Mouse (Mus musculus) midbrain, embryonic 12.5 days (tissue): ENCODE measurements around the gene Pard6a. TPM values are rescaled to one million over a fixed set of nuclear protein-coding genes. Genes with fewer than 3 reads are reported as not detected.
A peak's percentile ranks its signal among the peaks of the same experiment; 100 is the strongest.

Source experiments
- ATAC-seq: fragments of 200-750 bp; cut with Nextera tagmentation; 2 replicates; pipeline ENCODE4 v1.8.0; 2017; ENCODE audit warnings: low read depth, moderate TSS enrichment, moderate library complexity; ENCODE audit not compliant: low FRiP score
- H3K27ac ChIP-seq: fragments of 300-500 bp; sonication (generic); replicated peaks from 2 replicates; pipeline ENCODE4 v1.5.1; 2016; ENCODE audit warnings: mild to moderate bottlenecking
- H3K27me3 ChIP-seq: fragments of 300-500 bp; sonication (generic); 2 replicates; pipeline ENCODE4 v1.6.1; 2016; ENCODE audit warnings: mild to moderate bottlenecking
- H3K36me3 ChIP-seq: fragments of 300-500 bp; sonication (generic); 2 replicates; pipeline ENCODE4 v1.6.1; 2016
- H3K4me1 ChIP-seq: fragments of 300-500 bp; sonication (generic); 2 replicates; pipeline ENCODE4 v1.6.1; 2016
- H3K4me2 ChIP-seq: fragments of 300-500 bp; sonication (generic); replicated peaks from 2 replicates; pipeline ENCODE4 v1.6.1; 2016; ENCODE audit warnings: mild to moderate bottlenecking, moderate library complexity
- H3K4me3 ChIP-seq: fragments of 300-500 bp; sonication (generic); 2 replicates; pipeline ENCODE4 v1.5.1; 2016; ENCODE audit warnings: mild to moderate bottlenecking
- H3K9ac ChIP-seq: fragments of 300-500 bp; sonication (generic); replicated peaks from 2 replicates; pipeline ENCODE4 v1.6.1; 2016; ENCODE audit warnings: mild to moderate bottlenecking, moderate library complexity
- H3K9me3 ChIP-seq: fragments of 300-500 bp; sonication (generic); 2 replicates; pipeline ENCODE4 v1.6.1; 2016; ENCODE audit warnings: mild to moderate bottlenecking
- WGBS: fragments of 180-500 bp; shearing (Covaris S2); methylation state at CpG from one replicate; pipeline ENCODE4 v1.1.7; 2016; 5-methylcytosine and 5-hydroxymethylcytosine counted together
- polyA plus RNA-seq: library from polyadenylated mRNA; unstranded; fragments of >200 nt; fragmentation: Nextera tagmentation; extraction: Ambion mirVana; gene quantifications from 2 replicates; pipeline ENCODE4 v1.2.1, GENCODE M21; 2016

Pard6a gene
- polyA plus RNA-seq, 1 experiment from 2014 or later = 31.7 TPM

DNA sequence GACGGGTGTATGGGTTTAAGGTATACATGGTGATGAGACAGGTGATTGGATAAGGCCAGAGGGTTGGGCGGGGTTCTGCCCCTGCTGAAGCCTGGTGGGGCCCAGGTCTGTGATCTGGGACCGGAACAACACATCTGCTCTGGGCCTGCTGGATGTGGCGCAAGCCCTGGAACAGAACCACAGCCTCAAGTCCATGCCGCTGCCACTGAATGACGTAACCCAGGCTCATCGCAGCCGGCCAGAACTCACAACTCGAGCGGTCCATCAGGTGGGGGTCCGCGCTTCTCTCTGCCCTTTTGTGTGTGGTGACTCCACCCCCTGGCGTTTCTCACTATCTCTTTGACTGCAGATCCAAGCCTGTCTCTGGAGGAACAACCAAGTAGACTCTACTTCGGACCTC, 10.0 kb upstream of the Pard6a start:
- H3K9ac ChIP-seq = no peak overlapping the region
- no peak for ATAC-seq

DNA sequence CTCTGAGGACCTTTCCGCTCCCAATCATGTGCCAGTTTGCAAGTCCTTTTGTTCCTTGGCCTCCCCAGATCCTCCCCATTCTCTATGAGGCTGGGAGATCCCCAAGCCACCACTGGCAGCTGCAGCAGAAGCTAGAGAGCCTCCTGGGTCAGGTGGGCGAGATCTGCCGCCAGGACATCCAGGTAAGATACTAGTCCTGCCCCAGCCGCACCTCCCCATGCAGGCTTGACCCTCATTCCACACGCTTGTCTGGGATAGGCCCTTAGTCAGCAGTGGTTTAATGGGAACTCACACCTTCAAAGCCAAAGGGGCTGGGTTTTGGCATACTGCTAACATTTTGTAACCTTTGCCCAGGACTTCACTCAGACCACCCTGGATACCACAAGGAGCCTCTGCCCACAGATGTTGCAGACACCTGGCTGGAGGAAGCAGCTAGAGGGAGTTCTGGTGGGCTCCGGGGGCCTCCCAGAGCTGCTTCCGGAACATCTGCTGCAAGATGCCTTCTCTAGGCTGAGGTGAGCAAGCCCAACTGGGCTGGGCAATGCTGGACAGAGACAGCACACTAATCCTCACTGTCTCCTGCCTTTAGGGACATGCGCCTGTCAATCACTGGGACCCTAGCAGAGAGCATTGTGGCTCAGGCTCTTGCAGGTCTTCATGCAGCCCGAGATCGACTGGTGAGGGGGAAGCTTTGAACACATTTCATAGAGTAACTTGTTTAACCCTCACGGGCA, 8.3 kb upstream of the Pard6a start:
- Histone ChIP-seq H3K9ac (no peak overlapping the region), H3K9me3 (peaks cover 5% of the 10 kb centered on the region; the same call in 1 of the 2 replicates), H3K4me3 (no peak overlapping the region), H3K4me1 (peaks cover 15% of the 10 kb centered on the region), H3K4me2 (no peak overlapping the region), H3K36me3 (peaks cover 19% of the 10 kb centered on the region), H3K27ac (no peak overlapping the region), H3K27me3 (peaks cover 6% of the 10 kb centered on the region; the same call in 1 of the 2 replicates)
- WGBS = 91% methylated on average over 11 of the region's 11 CpGs
- ATAC-seq = no peak

More for the DNA sequence above, 10.0 kb upstream of the Pard6a start:
- 90% methylated on average over 14 of the region's 14 CpGs for WGBS
- H3K36me3 ChIP-seq = peaks cover 4% of the 10 kb centered on the region; the same call in 1 of the 2 replicates
- H3K27me3 ChIP-seq = peaks cover 6% of the 10 kb centered on the region; the same call in 1 of the 2 replicates
- no peak overlapping the region for H3K27ac ChIP-seq
- H3K4me1 ChIP-seq = peaks cover 17% of the 10 kb centered on the region
- no peak overlapping the region for H3K4me2 ChIP-seq
- peaks cover 5% of the 10 kb centered on the region; the same call in 1 of the 2 replicates for H3K9me3 ChIP-seq
- H3K4me3 ChIP-seq = no peak overlapping the region

DNA sequence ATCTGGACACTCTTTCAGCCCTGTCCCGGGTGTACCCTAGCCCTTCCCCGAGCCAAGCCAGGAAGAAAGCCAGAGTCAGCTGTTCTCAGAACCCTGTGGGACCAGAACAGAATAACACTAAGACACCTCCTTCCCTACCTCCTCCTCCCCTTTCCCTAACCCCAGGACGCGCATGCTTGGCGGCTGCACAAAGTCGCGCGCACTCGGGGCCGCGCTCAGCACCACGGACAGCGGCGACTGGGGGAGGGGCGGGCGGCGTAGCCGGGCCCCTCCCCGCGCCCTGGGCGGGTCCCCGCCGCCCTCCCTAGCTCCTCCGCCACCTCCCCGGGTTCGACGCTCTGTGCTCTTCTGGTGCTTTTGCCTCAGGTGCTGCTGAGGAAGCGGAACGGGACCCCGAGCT, 7.3 kb upstream of the Pard6a start:
- H3K9me3 ChIP-seq = peaks cover 5% of the 10 kb centered on the region; the same call in 1 of the 2 replicates
- peak overlapping the region; percentile 66 for H3K9ac ChIP-seq
- H3K4me1 ChIP-seq = peaks cover 15% of the 10 kb centered on the region
- ATAC-seq = peak; percentile 71
- peaks cover 29% of the 10 kb centered on the region for H3K36me3 ChIP-seq
- peak overlapping the region; percentile 82 for H3K4me2 ChIP-seq
- WGBS = 4% methylated on average over 15 of the region's 30 CpGs
- H3K27me3 ChIP-seq = peaks cover 6% of the 10 kb centered on the region; the same call in 1 of the 2 replicates
- H3K4me3 ChIP-seq = peak overlapping the region; percentile 57
- peak overlapping the region; percentile 75 for H3K27ac ChIP-seq

DNA sequence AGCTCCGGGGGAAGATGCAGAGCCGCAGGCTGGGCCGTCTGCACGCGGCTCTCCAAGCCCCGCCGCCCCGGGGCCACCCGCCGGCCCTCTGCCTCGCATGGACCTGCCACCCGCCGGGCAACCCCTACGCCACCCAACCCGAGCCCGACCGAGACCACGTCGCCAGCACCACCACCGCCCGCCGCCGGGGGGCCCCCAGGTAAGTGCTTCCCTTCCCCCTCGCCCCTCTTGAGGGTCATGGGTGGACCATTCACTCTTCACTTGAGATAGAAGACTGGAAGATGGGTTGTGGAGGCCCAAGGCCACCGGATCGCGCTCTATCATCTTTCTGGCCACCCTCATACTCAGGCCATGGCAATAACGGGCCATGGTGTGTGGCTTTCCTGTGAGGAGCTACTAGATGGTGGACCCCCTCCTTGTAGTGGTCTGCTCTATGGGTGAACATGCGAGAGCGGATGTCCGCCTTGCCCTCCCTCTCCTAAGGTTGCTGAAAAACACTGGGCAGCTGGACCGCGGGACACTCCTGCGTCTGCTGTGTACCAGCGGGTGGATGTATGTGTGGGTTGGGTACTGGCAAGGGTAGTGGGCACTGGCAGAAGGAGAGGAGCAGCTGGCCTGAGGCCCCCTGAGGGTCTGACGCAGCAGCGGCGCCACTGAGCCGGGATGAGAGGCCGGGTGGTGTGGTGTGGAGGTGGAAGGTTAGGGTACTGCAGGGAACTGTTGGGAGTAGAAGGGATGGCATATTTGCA, 6.7 kb upstream of the Pard6a start:
- Histone ChIP-seq H3K4me1 (peaks cover 15% of the 10 kb centered on the region), H3K4me2 (peak overlapping the region; percentile 82), H3K27me3 (peaks cover 6% of the 10 kb centered on the region; the same call in 1 of the 2 replicates), H3K4me3 (peak overlapping the region; percentile 57), H3K36me3 (peaks cover 31% of the 10 kb centered on the region), H3K9ac (peak overlapping the region; percentile 66), H3K9me3 (peaks cover 5% of the 10 kb centered on the region; the same call in 1 of the 2 replicates), H3K27ac (peak overlapping the region; percentile 75)
- 5% methylated on average over 35 of the region's 40 CpGs for WGBS
- ATAC-seq = peak; percentile 67

DNA sequence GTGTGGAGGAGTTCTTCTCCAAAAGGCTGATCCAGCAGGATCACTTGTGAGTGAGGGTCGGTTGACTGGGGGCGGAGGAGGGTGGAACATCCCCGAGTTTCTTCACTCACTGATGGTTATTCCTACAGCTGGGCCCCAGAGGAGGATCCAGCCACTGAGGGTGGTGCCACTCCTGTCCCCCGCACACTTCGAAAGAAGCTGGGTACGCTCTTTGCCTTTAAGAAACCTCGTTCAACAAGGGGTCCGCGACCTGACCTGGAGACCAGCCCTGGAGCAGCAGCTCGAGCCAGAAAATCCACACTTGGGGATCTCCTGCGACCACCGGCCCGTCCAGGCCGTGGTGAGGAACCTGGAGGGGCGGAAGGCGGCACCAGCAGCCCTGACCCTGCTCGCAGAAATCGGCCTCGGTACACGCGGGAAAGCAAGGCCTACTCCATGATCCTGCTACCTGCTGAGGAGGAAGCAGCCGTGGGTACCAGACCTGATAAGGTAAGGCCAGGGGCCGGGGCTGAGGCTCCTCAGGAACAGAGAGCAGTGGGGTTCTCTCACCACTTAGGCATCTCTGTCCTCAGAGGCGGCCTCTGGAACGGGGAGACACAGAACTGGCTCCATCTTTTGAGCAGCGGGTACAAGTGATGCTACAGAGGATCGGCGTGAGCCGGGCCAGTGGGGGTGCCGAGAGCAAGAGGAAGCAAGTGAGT, 5.7 kb upstream of the Pard6a start:
- Histone ChIP-seq H3K27me3 (peaks cover 6% of the 10 kb centered on the region; the same call in 1 of the 2 replicates), H3K36me3 (peaks cover 31% of the 10 kb centered on the region), H3K27ac (peak overlapping the region; percentile 75; the same call in 1 of the 2 replicates), H3K4me1 (peaks cover 24% of the 10 kb centered on the region), H3K9ac (peak overlapping the region; percentile 66; the same call in 1 of the 2 replicates), H3K4me3 (peak overlapping the region; percentile 57), H3K4me2 (peak overlapping the region; percentile 82), H3K9me3 (peaks cover 5% of the 10 kb centered on the region; the same call in 1 of the 2 replicates)
- ATAC-seq = no peak
- 83% methylated on average over 30 of the region's 30 CpGs for WGBS

DNA sequence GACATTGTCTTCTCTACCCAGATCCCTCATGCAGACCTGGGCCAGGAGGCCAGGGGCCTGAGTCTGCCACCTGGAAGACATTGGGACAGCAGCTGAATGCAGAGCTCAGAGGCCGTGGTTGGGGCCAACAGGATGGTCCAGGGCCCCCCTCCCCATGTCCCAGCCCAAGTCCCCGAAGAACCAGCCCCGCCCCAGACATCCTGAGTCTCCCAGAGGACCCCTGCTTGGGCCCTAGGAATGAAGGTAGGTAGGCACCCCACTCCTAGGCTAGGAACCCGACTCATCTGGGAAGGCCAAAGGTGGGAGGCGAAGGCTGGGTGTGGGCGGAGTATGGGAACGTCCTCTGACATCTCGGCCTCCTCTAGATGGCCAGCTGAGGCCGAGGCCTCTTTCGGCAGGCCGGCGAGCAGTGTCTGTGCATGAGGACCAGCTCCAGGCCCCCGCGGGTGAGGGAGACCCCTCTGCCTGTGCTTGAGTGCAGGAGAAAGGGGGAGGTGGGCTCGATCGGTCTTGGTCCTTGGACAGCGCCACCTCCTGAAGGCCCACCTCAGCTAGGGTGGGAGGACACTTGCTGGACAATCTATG, 3.7 kb upstream of the Pard6a start:
- Histone ChIP-seq H3K4me1 (peaks cover 32% of the 10 kb centered on the region), H3K4me2 (no peak overlapping the region), H3K9me3 (peaks cover 5% of the 10 kb centered on the region; the same call in 1 of the 2 replicates), H3K9ac (no peak overlapping the region), H3K27me3 (peaks cover 6% of the 10 kb centered on the region; the same call in 1 of the 2 replicates), H3K4me3 (no peak overlapping the region), H3K36me3 (peaks cover 31% of the 10 kb centered on the region), H3K27ac (no peak overlapping the region)
- 90% methylated on average over 17 of the region's 17 CpGs for WGBS
- no peak for ATAC-seq

DNA sequence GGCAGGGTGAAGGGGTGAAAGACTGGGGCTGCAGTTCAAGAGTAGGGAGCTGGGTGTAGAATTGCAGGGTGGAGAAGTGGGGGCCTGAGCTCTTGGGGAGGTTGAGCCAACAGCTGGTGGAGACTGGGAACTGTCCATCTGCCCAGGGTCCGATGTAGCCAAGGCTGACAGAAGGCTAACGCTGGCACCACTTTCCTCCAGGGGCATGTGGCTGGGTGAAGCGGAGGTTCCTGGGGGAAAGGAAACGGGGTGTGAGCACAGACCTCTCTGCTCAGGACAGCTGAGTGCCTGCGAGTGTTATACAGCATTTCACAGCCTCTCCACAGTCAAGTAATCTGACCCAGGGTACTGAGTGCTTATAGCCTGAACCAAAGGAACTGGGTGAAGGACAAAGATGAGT, 2.2 kb upstream of the Pard6a start:
- H3K27me3 ChIP-seq = peaks cover 6% of the 10 kb centered on the region; the same call in 1 of the 2 replicates
- WGBS = 91% methylated on average over 5 of the region's 5 CpGs

DNA sequence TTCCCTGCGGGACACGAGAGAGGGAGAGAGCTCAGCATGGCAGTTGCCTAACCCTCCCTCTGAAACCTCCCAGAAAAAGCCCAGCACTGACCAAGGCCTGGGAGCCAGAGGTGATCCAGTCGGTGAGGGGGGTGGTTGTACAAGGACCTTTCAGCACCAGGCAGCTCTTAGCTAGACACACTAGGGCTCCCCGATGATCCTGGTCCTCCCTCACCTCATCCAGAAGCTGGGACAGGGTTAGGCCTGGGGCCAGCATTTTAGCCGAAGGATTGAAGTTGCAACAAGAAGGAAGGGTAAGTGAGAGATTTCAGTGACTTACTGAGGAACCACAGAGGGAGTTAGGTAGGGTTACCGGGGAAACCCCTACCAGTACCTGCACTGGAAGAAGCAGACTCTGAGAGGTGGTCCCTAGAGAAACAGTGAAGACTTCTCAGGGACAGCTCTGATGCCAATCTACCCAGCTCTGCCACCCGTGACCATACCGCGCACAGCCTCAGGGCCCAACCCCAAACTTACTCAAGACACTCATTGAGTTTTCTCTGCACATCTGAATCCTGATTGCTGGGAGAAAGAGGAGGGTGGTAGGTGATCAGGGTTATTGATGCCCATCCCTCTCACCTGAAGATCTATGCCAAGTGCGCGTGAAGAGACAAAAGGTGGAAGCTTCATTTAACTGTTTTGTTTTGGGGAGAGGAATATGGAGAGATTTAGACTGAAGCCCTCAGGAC, 1.3 kb upstream of the Pard6a start:
- H3K27me3 ChIP-seq = peaks cover 6% of the 10 kb centered on the region; the same call in 1 of the 2 replicates
- H3K9me3 ChIP-seq = no peaks in the 10 kb centered on the region
- H3K4me2 ChIP-seq = peak overlapping the region; percentile 96
- H3K4me3 ChIP-seq = peak overlapping the region; percentile 72
- ATAC-seq = no peak
- H3K27ac ChIP-seq = no peak overlapping the region
- peaks cover 47% of the 10 kb centered on the region for H3K36me3 ChIP-seq
- 91% methylated on average over 11 of the region's 11 CpGs for WGBS
- H3K4me1 ChIP-seq = peaks cover 27% of the 10 kb centered on the region
- H3K9ac ChIP-seq = peak overlapping the region; percentile 77

More for the DNA sequence above, 2.2 kb upstream of the Pard6a start:
- Histone ChIP-seq H3K4me2 (no peak overlapping the region), H3K4me1 (peaks cover 36% of the 10 kb centered on the region), H3K9ac (no peak overlapping the region), H3K4me3 (no peak overlapping the region), H3K27ac (no peak overlapping the region), H3K36me3 (peaks cover 38% of the 10 kb centered on the region), H3K9me3 (no peaks in the 10 kb centered on the region)
- ATAC-seq = no peak

DNA sequence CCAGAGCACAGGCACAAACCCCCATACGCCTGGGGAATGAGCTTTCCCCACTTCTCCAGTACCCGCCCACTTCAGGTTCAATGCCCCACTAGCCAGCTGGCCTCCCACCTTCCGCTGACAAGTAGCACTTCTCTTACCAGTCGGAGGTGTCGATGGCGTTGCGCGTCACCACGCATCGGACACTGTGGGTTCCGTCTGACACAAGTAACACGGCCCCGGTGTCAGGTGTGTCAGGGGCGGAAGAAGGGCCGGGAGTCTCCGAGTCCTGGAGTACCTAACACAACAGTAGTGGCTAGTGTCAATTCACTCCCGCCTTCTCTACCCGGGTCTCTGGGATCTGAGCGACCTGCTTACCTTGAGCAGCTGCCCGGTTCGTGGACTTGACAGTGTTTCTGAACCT, 382 bp upstream of the Pard6a start:
- ATAC-seq = peak; percentile 52; the same call in 1 of the 2 replicates
- Histone ChIP-seq H3K27ac (peak overlapping the region; percentile 91), H3K27me3 (peaks cover under 1% of the 10 kb centered on the region; the same call in 1 of the 2 replicates), H3K4me2 (peak overlapping the region; percentile 96), H3K9me3 (no peaks in the 10 kb centered on the region), H3K4me3 (peak overlapping the region; percentile 72), H3K4me1 (peaks cover 24% of the 10 kb centered on the region), H3K9ac (peak overlapping the region; percentile 77), H3K36me3 (peaks cover 47% of the 10 kb centered on the region)
- WGBS = under 1% methylated on average over 21 of the region's 21 CpGs

DNA sequence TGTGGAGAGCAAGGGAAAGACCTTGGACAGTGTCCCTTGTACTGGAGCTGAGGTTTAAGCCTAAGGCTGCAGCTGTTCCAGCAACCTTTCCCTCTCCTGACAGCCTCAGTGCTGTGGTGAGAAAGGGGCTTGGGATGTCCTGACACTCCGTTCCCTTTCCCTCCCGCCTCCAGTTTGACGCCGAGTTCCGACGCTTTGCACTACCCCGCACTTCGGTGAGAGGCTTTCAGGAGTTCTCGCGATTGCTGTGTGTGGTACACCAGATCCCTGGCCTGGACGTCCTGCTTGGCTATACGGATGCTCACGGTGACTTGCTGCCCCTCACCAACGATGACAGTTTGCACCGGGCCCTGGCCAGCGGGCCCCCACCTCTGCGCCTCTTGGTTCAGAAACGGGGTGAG, 1.1 kb downstream of the Pard6a start:
- H3K27ac ChIP-seq = peak overlapping the region; percentile 91
- H3K27me3 ChIP-seq = no peaks in the 10 kb centered on the region
- peaks cover 39% of the 10 kb centered on the region for H3K36me3 ChIP-seq
- ATAC-seq = peak; percentile 21
- H3K4me2 ChIP-seq = peak overlapping the region; percentile 96
- 30% methylated on average over 18 of the region's 18 CpGs for WGBS
- H3K4me3 ChIP-seq = peak overlapping the region; percentile 72
- no peaks in the 10 kb centered on the region for H3K9me3 ChIP-seq
- H3K9ac ChIP-seq = peak overlapping the region; percentile 77
- H3K4me1 ChIP-seq = peaks cover 34% of the 10 kb centered on the region
